Mouse (Mus musculus): Measurements from ENCODE around the gene Inf2.

- TF ChIP-seq CTCF (IDR thresholded peaks at IDR 0.05; ENCODE audit: extremely low read depth, insufficient read depth, low read length) = no peak
- no peak for TF ChIP-seq POLR2A (IDR thresholded peaks at IDR 0.05; ENCODE audit: extremely low read depth, insufficient read depth, low read length)
Observed at GRCm38 (mm10) chr12:112575274-112575986, 13.2 kb upstream of the Inf2 start.

Measured in cortical plate, adult 2 months (tissue).